In the genomic region with DNA sequence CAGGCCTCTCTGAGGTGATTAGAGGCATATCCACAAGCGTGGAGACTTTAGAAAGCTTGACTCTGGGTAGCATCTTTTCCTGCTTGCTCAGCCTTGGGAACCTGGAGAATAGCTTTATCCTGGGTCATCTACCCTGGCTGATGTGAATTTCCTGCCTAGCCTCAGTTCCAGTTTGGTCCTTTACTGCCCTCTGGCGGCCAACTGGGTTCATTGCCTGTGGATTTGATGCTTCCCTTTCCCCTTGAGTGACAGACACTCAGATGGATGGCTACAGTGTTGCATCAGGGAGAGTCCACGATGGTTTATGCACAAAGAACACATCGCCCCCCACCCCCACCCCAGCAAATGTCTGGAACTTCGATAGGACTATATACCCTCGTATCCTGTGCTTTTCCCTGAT, we compare ENCODE assay signal across 8 mouse cellular contexts.
A peak's percentile ranks its signal among the peaks of the same experiment; 100 is the strongest.
DNase-seq lines count a peak whose midpoint lies in the region; ATAC-seq lines count a peak whose summit lies in the region.

No protein-coding gene starts in this region.

- no peaks in the 10 kb centered on the region for H3K27me3 ChIP-seq in forebrain, embryonic 13.5 days
- no peaks in the 10 kb centered on the region for H3K27me3 ChIP-seq in hindbrain, embryonic 12.5 days

- peak; percentile 67 for ATAC-seq in forebrain, embryonic 13.5 days
- peak; percentile 48; the same call in 1 of the 2 replicates for ATAC-seq in hindbrain, embryonic 12.5 days (ENCODE audit: low FRiP score)
- ATAC-seq in granulocyte monocyte progenitor cell, adult 5-6 weeks (replicated peaks; ENCODE audit: poor library complexity, severe bottlenecking): no peak; the same call in 1 of the 2 replicates

- no peaks in the 10 kb centered on the region for H3K36me3 ChIP-seq in forebrain, embryonic 13.5 days (ENCODE audit: poor library complexity, severe bottlenecking)
- H3K36me3 ChIP-seq in hindbrain, embryonic 12.5 days: no peaks in the 10 kb centered on the region

- H3K4me1 ChIP-seq in forebrain, embryonic 13.5 days: no peaks in the 10 kb centered on the region
- no peaks in the 10 kb centered on the region for H3K4me1 ChIP-seq in hindbrain, embryonic 12.5 days

- DNase-seq in NIH3T3 (ENCODE audit: low read depth): peak; percentile 73
- DNase-seq in c-Kit-positive CD71-negative TER-119-negative erythroid progenitor cells, embryonic 14.5 days (ENCODE audit: low read depth): peak; percentile 23
- peak; percentile 87 to 90 for DNase-seq in layer of hippocampus, postnatal 14 days (ENCODE audit: low spot score in 2 of 2)
- DNase-seq in mesoderm, embryonic 11.5 days (ENCODE audit: low read depth, low spot score): peak; percentile 83
- DNase-seq in skeletal muscle tissue, adult 2 months (ENCODE audit: low read depth, low spot score): peak; percentile 32

- H3K4me3 ChIP-seq in forebrain, embryonic 13.5 days: no peak overlapping the region
- no peak overlapping the region for H3K4me3 ChIP-seq in hindbrain, embryonic 12.5 days

- H3K9me3 ChIP-seq in forebrain, embryonic 13.5 days (replicated peaks): no peaks in the 10 kb centered on the region
- no peaks in the 10 kb centered on the region for H3K9me3 ChIP-seq in hindbrain, embryonic 12.5 days (replicated peaks)

- 8% methylated on average over 6 of the region's 6 CpGs for WGBS in forebrain, embryonic 13.5 days
- WGBS in hindbrain, embryonic 12.5 days: 10% methylated on average over 6 of the region's 6 CpGs

- H3K9ac ChIP-seq in forebrain, embryonic 13.5 days: no peak overlapping the region
- no peak overlapping the region for H3K9ac ChIP-seq in hindbrain, embryonic 12.5 days

- H3K27ac ChIP-seq in forebrain, embryonic 13.5 days: no peak overlapping the region
- no peak overlapping the region for H3K27ac ChIP-seq in hindbrain, embryonic 12.5 days

- H3K4me2 ChIP-seq in forebrain, embryonic 13.5 days: no peak overlapping the region
- H3K4me2 ChIP-seq in hindbrain, embryonic 12.5 days (replicated peaks): no peak overlapping the region

Comparison
In these comparisons a context has a peak if more than half of its experiments do, and no peak if none do; other contexts are left out.
1. DNase-seq: peak in every context shown above with its lines; median percentile 88 in layer of hippocampus, postnatal 14 days; 83 in mesoderm, embryonic 11.5 days; 73 in NIH3T3; 32 in skeletal muscle tissue, adult 2 months; 23 in c-Kit-positive CD71-negative TER-119-negative erythroid progenitor cells, embryonic 14.5 days.